Mouse (Mus musculus) hindbrain, embryonic 13.5 days (tissue): ENCODE results near the gene AI467606. TPM values are rescaled to one million over a fixed set of nuclear protein-coding genes. Genes with fewer than 3 reads are reported as not detected.
"Not testable (repeated sequence)": the region's sequence is repeated elsewhere in the genome, so short reads cannot be mapped to it uniquely, and the experiment has no call there.

Experiments used
- ATAC-seq: fragments of 200-750 bp; cut with Nextera tagmentation; 2 replicates; pipeline ENCODE4 v1.8.0; 2017; ENCODE audit warnings: moderate TSS enrichment; ENCODE audit not compliant: low FRiP score
- H3K27ac ChIP-seq: fragments of 300-500 bp; sonication (generic); 2 replicates; pipeline ENCODE4 v1.5.1; 2015; ENCODE audit warnings: inconsistent platforms, mild to moderate bottlenecking, moderate library complexity
- H3K27me3 ChIP-seq: fragments of 300-500 bp; sonication (generic); 2 replicates; pipeline ENCODE4 v1.6.1; 2015; ENCODE audit warnings: mild to moderate bottlenecking, inconsistent platforms
- H3K36me3 ChIP-seq: fragments of 300-500 bp; sonication (generic); 2 replicates; pipeline ENCODE4 v1.6.1; 2015; ENCODE audit warnings: mild to moderate bottlenecking, inconsistent platforms
- H3K4me1 ChIP-seq: fragments of 300-500 bp; sonication (generic); replicated peaks from 2 replicates; pipeline ENCODE4 v1.6.1; 2015; ENCODE audit warnings: inconsistent platforms
- H3K4me2 ChIP-seq: fragments of 300-500 bp; sonication (generic); 2 replicates; pipeline ENCODE4 v1.6.1; 2015; ENCODE audit warnings: inconsistent platforms, mild to moderate bottlenecking, moderate library complexity
- H3K4me3 ChIP-seq: fragments of 300-500 bp; sonication (generic); 2 replicates; pipeline ENCODE4 v1.5.1; 2015; ENCODE audit warnings: mild to moderate bottlenecking, inconsistent platforms
- H3K9ac ChIP-seq: fragments of 300-500 bp; sonication (generic); 2 replicates; pipeline ENCODE4 v1.6.1; 2015; ENCODE audit warnings: mild to moderate bottlenecking, inconsistent platforms
- H3K9me3 ChIP-seq: fragments of 300-500 bp; sonication (generic); 2 replicates; pipeline ENCODE4 v1.6.1; 2016; ENCODE audit warnings: inconsistent platforms
- WGBS: fragments of 180-500 bp; shearing (Covaris S2); methylation state at CpG from one replicate; pipeline ENCODE4 v1.1.7; 2015; 5-methylcytosine and 5-hydroxymethylcytosine counted together
- polyA plus RNA-seq: library from polyadenylated mRNA; unstranded; fragments of >200 nt; fragmentation: Nextera tagmentation; extraction: Ambion mirVana; gene quantifications from 2 replicates; pipeline ENCODE4 v1.2.1, GENCODE M21; 2015

The AI467606 gene
- polyA plus RNA-seq, 1 experiment from 2014 or later, result 1.5 TPM

DNA sequence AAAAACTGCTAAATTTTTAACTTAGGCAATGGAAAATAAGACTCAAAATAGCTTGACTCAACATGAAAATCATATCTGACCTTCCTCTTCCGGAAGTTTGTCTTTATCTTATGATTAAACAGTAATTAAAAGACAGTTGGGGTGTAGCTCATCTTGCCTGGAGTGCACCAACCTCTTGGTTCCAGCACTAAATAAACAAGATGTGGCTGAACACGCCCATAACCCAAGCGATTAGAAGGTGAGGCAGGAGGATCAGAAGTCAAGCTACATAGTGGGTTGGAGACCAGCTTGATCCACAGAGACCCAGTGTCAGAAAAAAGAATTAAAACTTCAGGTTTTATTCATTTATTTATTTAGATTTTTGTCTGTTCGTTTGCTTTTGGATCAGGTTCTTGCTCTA is 7.5 kb upstream of the AI467606 start:
- Histone ChIP-seq H3K4me2 (no peak overlapping the region), H3K27ac (no peak overlapping the region), H3K4me1 (no peaks in the 10 kb centered on the region; the same call in 1 of the 2 replicates), H3K4me3 (no peak overlapping the region), H3K27me3 (no peaks in the 10 kb centered on the region), H3K9ac (no peak overlapping the region), H3K9me3 (no peaks in the 10 kb centered on the region), H3K36me3 (no peaks in the 10 kb centered on the region)
- no peak for ATAC-seq
- WGBS, result 88% methylated on average over 4 of the region's 4 CpGs

DNA sequence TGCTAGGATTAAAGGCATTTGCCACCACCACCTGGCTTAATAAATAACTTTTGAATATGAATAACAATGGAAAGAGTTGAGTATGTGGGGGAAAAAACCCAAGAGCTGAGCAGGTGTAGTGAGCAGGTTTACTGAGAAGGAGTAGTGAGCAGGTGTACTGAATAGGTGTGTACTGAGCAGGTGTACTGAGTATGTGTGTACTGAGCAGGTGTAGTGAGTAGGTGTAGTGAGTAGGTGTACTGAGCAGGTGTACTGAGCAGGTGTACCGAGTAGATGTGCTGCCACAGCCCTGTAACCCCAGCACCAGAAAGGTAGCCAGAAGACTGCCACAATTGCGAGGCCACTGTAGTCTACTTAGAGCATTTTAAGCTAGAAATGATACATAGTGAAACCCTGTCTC is 6.4 kb upstream of the AI467606 start:
- WGBS, result 78% methylated on average over 2 of the region's 2 CpGs
- no peak overlapping the region for H3K4me2 ChIP-seq
- H3K27ac ChIP-seq, result no peak overlapping the region
- no peaks in the 10 kb centered on the region for H3K27me3 ChIP-seq
- no peak overlapping the region for H3K4me3 ChIP-seq
- peaks cover 8% of the 10 kb centered on the region for H3K4me1 ChIP-seq
- no peak for ATAC-seq
- H3K36me3 ChIP-seq, result no peaks in the 10 kb centered on the region
- H3K9me3 ChIP-seq, result no peaks in the 10 kb centered on the region
- no peak overlapping the region for H3K9ac ChIP-seq

DNA sequence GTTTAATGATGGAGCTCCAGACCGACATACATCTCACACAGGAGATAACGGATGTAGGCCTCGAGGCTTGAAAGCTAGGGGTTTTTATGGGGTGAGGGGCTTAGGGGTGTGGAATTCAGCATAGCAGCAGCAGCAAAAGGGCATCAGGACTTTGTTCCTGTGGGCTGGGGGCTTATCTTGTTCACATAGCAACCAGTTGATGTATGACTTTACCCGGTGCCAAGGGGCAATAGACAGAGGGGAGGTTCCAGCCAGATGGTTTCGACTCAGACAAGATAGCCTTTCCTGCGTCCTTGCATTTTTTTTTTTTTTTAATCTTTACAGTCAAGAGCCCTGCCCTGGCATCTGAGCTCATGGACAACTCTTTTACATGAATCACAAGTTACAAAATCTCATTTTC is 5.4 kb upstream of the AI467606 start:
- H3K4me2 ChIP-seq, H3K27ac ChIP-seq, H3K9me3 ChIP-seq, H3K9ac ChIP-seq, ATAC-seq, H3K27me3 ChIP-seq, H3K4me1 ChIP-seq, H3K36me3 ChIP-seq, H3K4me3 ChIP-seq: not testable (repeated sequence)
- WGBS, result 72% methylated on average over 6 of the region's 6 CpGs

GRCm38 (mm10) chr7:127087278-127088010 is 3.7 kb upstream of the AI467606 start, which contains the start of gene Zg16:
Gene Zg16, minus strand, starts transcription at chr7:127087328.
- not testable (repeated sequence) for H3K36me3 ChIP-seq, H3K9ac ChIP-seq, H3K4me3 ChIP-seq, H3K27me3 ChIP-seq, H3K4me2 ChIP-seq, H3K4me1 ChIP-seq, ATAC-seq, H3K9me3 ChIP-seq, H3K27ac ChIP-seq
- 90% methylated on average over 6 of the region's 6 CpGs for WGBS

DNA sequence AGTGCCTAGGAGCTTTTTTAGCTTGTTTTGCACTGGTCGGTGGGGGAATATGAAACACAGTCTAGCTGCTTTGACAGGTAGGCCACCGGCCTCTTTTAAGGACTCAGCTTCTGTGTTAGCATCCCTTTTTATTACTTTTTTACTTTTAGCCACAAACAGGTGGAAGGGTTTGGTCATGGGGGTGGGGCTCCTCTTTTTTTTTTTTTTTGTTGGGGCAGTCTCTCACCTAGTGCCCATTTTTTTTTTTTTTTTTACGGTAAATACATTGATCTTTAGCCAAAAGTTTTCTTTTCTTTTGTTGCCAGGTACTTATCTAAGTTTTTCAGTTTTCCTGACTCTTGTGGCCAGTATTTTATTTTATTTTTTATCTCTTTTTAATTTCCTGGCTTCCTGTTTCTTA is 3.1 kb upstream of the AI467606 start:
- H3K9me3 ChIP-seq, result no peaks in the 10 kb centered on the region
- no peaks in the 10 kb centered on the region for H3K27me3 ChIP-seq
- no peak overlapping the region for H3K9ac ChIP-seq
- no peak overlapping the region for H3K4me2 ChIP-seq
- WGBS, result 93% methylated on average over 3 of the region's 3 CpGs
- no peak overlapping the region for H3K4me3 ChIP-seq
- ATAC-seq, result no peak
- no peak overlapping the region for H3K27ac ChIP-seq
- H3K4me1 ChIP-seq, result peaks cover 8% of the 10 kb centered on the region
- no peaks in the 10 kb centered on the region for H3K36me3 ChIP-seq

DNA sequence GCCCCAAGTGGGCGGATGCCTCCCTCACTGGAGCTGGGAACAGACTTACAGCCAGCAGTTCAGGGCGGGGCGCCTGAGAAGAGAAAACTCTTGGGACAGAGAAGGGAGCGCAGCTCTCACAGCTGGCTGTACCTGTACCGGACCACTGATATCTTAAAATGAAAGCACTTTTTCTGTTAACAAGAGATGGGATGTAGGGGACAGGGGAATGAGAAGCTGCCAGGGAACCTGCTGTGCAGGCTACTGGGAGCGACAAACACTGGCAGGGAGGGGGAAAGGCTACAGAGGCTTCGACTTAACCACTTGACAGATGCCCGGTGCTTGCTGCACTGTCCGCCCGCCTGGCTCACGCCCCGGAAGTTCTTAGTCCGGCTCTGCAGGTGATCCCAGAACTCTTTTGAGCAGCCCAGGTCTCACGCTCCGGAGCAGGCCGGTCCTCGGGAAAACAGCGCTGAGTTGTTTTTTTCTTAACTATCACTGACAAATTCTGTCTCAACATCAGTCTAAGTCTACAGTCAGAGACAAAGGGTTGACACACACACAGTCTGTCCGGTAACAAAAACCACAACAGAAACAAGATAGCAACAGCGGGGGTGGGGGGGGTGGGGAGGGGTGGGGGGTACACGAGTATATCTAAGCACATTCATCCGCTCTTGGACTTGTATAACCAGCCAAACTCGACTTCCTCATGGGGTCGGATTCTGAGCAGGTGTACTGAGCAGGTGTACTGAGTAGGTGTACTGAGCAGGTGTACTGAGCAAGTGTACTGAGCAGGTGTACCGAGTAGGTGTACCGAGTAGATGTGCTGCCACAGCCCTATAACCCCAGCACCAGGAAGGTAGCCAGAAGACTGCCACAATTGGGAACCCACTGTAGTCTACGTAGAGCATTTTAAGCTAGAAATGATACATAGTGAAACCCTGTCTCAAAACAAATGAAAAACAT is 2.0 kb upstream of the AI467606 start:
- no peak for ATAC-seq
- 22% methylated on average over 27 of the region's 27 CpGs for WGBS
- H3K4me3 ChIP-seq, result peak overlapping the region; percentile 22
- H3K9ac ChIP-seq, result peak overlapping the region; percentile 56
- H3K4me2 ChIP-seq, result peak overlapping the region; percentile 50
- no peaks in the 10 kb centered on the region for H3K27me3 ChIP-seq
- H3K27ac ChIP-seq, result no peak overlapping the region
- no peaks in the 10 kb centered on the region for H3K36me3 ChIP-seq
- peaks cover 8% of the 10 kb centered on the region for H3K4me1 ChIP-seq
- no peaks in the 10 kb centered on the region for H3K9me3 ChIP-seq

DNA sequence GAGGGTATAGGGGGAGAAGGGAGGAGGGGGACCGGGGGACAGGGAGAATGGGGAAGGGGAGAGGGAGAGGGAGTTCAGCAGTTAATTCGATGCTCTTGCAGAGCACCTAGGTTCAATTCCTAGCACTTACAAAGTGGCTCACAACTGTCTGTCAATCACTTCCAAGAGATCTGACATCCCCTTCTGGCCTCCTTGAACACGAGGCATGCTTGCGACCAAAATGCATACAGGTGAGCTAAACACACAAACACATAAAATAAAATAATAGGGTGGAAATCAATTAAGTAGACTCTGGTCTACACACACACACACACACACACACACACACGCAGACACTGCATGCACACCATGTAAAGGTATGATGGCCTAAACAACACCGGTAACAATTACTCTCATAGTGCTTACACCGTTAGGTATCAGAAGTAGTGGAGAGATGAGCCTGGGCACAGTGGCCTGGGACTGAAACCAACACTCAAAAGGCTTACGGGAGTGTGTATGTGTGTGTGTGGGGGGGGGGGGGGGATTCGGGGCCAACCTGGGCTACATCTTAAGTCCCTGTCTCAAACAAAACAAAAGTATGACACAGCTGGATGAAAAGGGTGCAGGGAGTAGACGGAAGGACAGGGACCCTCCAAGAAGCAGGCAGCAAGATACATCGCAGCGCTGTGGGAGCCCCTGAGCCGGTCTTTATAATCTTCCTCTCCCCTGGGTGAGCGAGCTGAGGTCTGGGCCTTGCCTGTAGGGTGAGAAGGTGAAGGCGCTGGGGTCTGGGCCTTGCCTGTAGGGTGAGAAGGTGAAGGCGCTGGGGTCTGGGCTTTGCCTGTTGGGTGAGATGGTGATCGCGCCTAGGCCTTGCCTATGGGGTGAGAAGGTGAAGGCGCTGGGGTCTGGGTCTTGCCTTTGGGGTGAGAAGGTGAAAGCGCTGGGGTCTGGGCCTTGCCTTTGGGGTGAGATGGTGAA is 725 bp upstream of the AI467606 start:
- no peaks in the 10 kb centered on the region for H3K9me3 ChIP-seq
- no peak overlapping the region for H3K9ac ChIP-seq
- no peaks in the 10 kb centered on the region for H3K27me3 ChIP-seq
- H3K27ac ChIP-seq, result no peak overlapping the region
- no peak overlapping the region for H3K4me3 ChIP-seq
- ATAC-seq, result no peak
- no peak overlapping the region for H3K4me2 ChIP-seq
- 83% methylated on average over 20 of the region's 20 CpGs for WGBS
- peaks cover 8% of the 10 kb centered on the region for H3K4me1 ChIP-seq
- H3K36me3 ChIP-seq, result no peaks in the 10 kb centered on the region

- no peak overlapping the region for H3K4me2 ChIP-seq
- no peaks in the 10 kb centered on the region for H3K9me3 ChIP-seq
- no peak overlapping the region for H3K27ac ChIP-seq
- WGBS, result 86% methylated on average over 3 of the region's 3 CpGs
- no peaks in the 10 kb centered on the region for H3K36me3 ChIP-seq
- H3K4me3 ChIP-seq, result no peak overlapping the region
- peaks cover 6% of the 10 kb centered on the region for H3K4me1 ChIP-seq
- H3K9ac ChIP-seq, result no peak overlapping the region
- H3K27me3 ChIP-seq, result no peaks in the 10 kb centered on the region
- no peak for ATAC-seq
Observed at GRCm38 (mm10) chr7:127093914-127094313, 2.8 kb downstream of the AI467606 start.

DNA sequence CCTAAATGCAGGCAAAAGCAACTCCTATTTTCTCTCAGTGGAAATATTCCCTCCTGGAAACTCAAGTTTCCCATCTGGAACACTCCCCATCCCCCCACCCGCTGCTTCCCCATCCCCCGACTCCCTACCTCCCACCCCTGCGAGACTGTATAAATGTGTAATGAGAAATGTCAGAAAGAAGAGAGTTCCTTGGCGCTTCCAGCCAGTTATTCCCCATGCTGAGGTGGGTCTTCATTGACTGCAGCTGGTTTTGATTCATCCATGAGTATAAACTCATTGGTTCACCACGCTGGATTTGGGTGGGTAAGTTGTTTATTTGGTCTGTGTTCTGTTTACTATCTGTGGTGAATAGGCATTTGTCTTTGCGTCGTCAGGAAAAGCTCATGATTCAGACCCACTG is 5.3 kb downstream of the AI467606 start:
- WGBS, result 74% methylated on average over 7 of the region's 7 CpGs
- H3K4me2 ChIP-seq, result no peak overlapping the region

DNA sequence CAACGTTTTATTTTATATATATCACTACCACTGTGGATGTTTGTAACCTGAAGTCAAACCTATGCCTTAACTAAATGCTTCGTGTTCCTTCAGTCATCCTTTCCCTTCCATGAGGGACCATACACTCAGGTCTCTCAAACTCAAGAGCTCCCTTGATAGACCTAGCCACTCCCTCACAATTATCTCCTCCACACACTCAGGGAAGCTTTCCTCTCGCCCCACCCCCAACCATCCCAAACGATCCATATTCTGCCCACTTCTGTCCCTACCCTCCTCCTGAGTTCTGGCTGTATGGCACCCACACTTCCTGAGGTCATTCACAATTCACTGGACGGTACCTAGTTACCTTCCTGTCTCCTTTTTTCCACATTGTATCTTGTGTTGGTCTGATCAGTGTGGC is 7.4 kb downstream of the AI467606 start:
- 91% methylated on average over 5 of the region's 5 CpGs for WGBS
- Histone ChIP-seq H3K9me3 (no peaks in the 10 kb centered on the region), H3K27me3 (no peaks in the 10 kb centered on the region), H3K9ac (no peak overlapping the region), H3K4me2 (no peak overlapping the region), H3K36me3 (no peaks in the 10 kb centered on the region), H3K27ac (no peak overlapping the region), H3K4me1 (no peaks in the 10 kb centered on the region), H3K4me3 (no peak overlapping the region)
- ATAC-seq, result no peak

More for the DNA sequence above, 5.3 kb downstream of the AI467606 start:
- Histone ChIP-seq H3K27ac (no peak overlapping the region), H3K36me3 (no peaks in the 10 kb centered on the region), H3K27me3 (no peaks in the 10 kb centered on the region), H3K9me3 (no peaks in the 10 kb centered on the region), H3K9ac (no peak overlapping the region), H3K4me3 (no peak overlapping the region), H3K4me1 (no peaks in the 10 kb centered on the region)
- no peak for ATAC-seq

DNA sequence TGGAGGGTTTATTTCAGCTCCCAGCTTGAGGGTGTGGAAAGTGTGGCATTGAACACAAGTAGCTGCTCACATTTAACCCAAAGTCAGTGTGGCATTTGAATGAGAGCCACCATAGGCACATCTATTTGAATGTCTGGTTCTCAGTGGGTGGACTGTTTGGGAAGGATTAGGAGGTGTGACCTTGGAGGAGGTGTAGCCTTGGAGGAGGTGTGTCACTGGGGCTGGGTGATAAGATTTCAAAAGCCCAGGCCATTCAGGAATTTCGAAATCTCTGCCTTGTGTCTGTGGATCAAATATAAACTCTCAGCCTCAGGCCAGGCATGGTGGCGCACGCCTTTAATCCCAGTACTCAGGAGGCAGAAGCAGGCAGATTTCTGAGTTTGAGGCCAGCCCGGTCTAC is 7.8 kb downstream of the AI467606 start:
- Histone ChIP-seq H3K4me2 (no peak overlapping the region), H3K27me3 (no peaks in the 10 kb centered on the region), H3K4me3 (no peak overlapping the region), H3K4me1 (no peaks in the 10 kb centered on the region; the same call in 1 of the 2 replicates), H3K27ac (no peak overlapping the region), H3K9me3 (no peaks in the 10 kb centered on the region), H3K36me3 (no peaks in the 10 kb centered on the region), H3K9ac (no peak overlapping the region)
- 92% methylated on average over 4 of the region's 4 CpGs for WGBS
- no peak for ATAC-seq

- no peaks in the 10 kb centered on the region for H3K36me3 ChIP-seq
- H3K27me3 ChIP-seq, result no peaks in the 10 kb centered on the region
- H3K4me2 ChIP-seq, result no peak overlapping the region
- H3K4me1 ChIP-seq, result no peaks in the 10 kb centered on the region; the same call in 1 of the 2 replicates
- no peak for ATAC-seq
- 93% methylated on average over 4 of the region's 4 CpGs for WGBS
- H3K9me3 ChIP-seq, result no peaks in the 10 kb centered on the region
- H3K4me3 ChIP-seq, result no peak overlapping the region
- no peak overlapping the region for H3K27ac ChIP-seq
- no peak overlapping the region for H3K9ac ChIP-seq
Observed at GRCm38 (mm10) chr7:127099528-127099927, 8.4 kb downstream of the AI467606 start.
